Mouse (Mus musculus) bone marrow, adult 2 months (tissue): ENCODE measurements around the gene Mark4.

Source experiments
- CTCF ChIP-seq: fragments of 200-500 bp; IDR thresholded peaks from 2 replicates; pipeline ENCODE4 v1.5.1; 2011; ENCODE audit warnings: low read length, control low read depth; ENCODE audit not compliant: control insufficient read depth, insufficient read depth
- POLR2A ChIP-seq: fragments of 200-500 bp; IDR thresholded peaks from 2 replicates; pipeline ENCODE4 v1.6.1; 2011; ENCODE audit warnings: low read depth, mild to moderate bottlenecking, control low read depth, low read length, borderline replicate concordance; ENCODE audit not compliant: control insufficient read depth

DNA sequence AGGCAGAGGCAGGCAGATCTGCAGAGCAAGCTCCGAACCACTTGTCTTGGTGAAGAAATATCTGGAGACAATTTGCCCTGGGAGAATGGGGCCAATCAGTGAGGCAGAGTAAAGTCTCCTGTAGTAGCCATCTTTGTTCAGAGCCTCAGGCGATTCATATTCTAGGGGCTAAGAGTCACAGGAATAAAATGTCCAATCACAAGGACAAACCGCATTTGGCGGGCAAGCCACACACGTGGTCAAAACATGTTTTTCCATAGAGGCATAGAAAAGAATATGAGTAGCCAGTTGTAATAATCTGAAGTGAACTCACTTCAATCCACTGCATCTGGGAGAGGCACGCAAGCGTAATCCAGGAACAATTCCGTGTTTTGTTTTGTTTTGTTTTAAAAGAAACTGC lies 24.7 kb upstream of the Mark4 start:
- no peak for TF ChIP-seq POLR2A
- no peak for TF ChIP-seq CTCF
